Mouse (Mus musculus) lung, adult 2 months (tissue): ENCODE data around the gene 3110040N11Rik.
"Not testable (repeated sequence)": the region's sequence is repeated elsewhere in the genome, so short reads cannot be mapped to it uniquely, and the experiment has no call there.

ENCODE experiments used
- CTCF ChIP-seq: fragments of 200-500 bp; IDR thresholded peaks from 2 replicates; pipeline ENCODE4 v1.5.1; 2011; ENCODE audit warnings: mild to moderate bottlenecking, low read length, control low read depth; ENCODE audit not compliant: insufficient read depth
- POLR2A ChIP-seq: fragments of 200-500 bp; IDR thresholded peaks from 2 replicates; pipeline ENCODE4 v1.6.1; 2011; ENCODE audit warnings: low read depth, mild to moderate bottlenecking, control low read depth, low read length, borderline replicate concordance; ENCODE audit errors: extremely low read depth

DNA sequence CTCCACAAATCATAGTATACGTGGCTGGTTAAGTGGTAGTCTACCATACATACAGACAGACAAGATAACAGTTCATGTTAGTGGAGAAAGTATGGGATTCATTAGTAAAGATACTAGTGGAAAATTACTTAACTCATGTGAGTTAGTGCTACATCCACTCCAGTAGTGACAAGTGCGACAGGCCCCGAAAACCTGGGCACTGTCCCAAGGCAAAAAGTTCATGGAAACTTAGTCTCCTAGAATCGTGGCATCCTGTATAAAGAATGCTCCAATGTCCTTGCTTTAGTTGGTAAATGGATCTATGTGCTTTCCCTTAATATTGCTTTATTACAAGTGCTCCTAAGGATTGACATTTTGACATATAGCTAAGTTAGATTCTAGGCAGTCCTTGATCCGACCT lies 48.5 kb upstream of the 3110040N11Rik start:
- not testable (repeated sequence) for TF ChIP-seq CTCF, POLR2A
